ENCODE assay signal across 7 mouse cellular contexts in the genomic region with DNA sequence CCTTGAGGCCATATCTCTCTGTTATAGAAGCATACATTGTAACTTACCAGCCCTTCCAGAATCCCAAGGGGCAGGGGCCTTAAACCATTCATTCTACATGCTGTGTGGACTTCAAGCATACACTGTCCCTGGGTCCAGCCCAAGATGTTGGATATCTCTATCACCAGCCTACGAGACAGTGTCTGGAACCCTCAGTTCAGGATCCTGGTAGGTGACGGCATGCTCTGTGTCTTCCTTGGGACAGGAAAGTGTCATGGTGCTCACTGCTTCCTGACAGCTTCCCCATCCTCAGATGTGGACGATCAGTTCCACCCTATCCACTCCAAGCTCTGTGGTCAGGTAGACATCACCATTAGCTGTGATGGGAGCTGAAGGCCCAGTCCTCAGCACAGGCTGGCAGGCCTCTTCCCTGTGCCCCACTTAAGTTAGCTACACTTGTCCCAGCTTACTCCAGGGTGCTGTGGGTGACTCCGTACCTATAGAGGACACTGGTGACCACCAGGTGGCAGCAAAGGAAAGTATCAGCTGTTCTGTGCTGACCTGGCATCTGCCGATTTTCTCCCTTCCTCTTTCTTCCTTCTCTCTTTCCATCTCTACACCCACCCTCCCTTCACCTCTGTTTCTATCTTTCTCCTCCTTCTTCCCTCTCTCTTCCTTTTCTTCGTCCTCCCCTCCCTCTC. TPM values are rescaled to one million over a fixed set of nuclear protein-coding genes. Genes with fewer than 3 reads are reported as not detected.
DNase-seq lines count a peak whose midpoint lies in the region; TF ChIP-seq lines count a peak whose summit lies in the region.

No protein-coding gene starts in this region.

- intact Hi-C loops in gastrocnemius, adult 2 months (cut with DNase I) = loop anchor here (1.0 kb wide), 1 partner anchor 158 kb away; no protein-coding TSS in a partner anchor
- intact Hi-C loops in left cerebral cortex, adult 2 months (cut with DNase I) = loop anchor here (1.0 to 10.0 kb wide), 3 partner anchors 132 to 174 kb away; partner anchors contain the start of gene Adgra1

- TF ChIP-seq CTCF in gastrocnemius, adult 2 months (IDR thresholded peaks at IDR 0.05) = peak; percentile 88
- TF ChIP-seq CTCF in left cerebral cortex, adult 2 months (IDR thresholded peaks at IDR 0.05) = peak; percentile 94

- DNase-seq in adrenal gland, adult (ENCODE audit: inconsistent age in 2 of 2, low spot score in 1 of 2) = peak; percentile 73 to 91
- DNase-seq in cerebellum, postnatal 4 days (ENCODE audit: low spot score in 2 of 2) = peak; percentile 80 to 90
- peak; percentile 83 for DNase-seq in gastrocnemius, adult 2 months
- DNase-seq in induced T-regulatory cell, adult 2 months (ENCODE audit: low read depth) = peak; percentile 71
- peak; percentile 85 to 90 for DNase-seq in left cerebral cortex, adult 2 months (ENCODE audit: extremely low spot score in 1 of 2, low spot score in 2 of 2)
- DNase-seq in lung, postnatal 4 days = peak; percentile 42 to 76
- DNase-seq in right cerebral cortex, postnatal 36 days (ENCODE audit: low spot score in 2 of 2) = peak; percentile 75 to 76

- H3K27ac ChIP-seq in gastrocnemius, adult 2 months = no peak overlapping the region
- H3K27ac ChIP-seq in left cerebral cortex, adult 2 months = no peak overlapping the region

- H3K4me3 ChIP-seq in gastrocnemius, adult 2 months = no peak overlapping the region
- H3K4me3 ChIP-seq in left cerebral cortex, adult 2 months = no peak overlapping the region

RNA-seq across cellular contexts. Expression of gene Cfap46, which starts 19.7 kb away (rescaled TPM):
- under 1 TPM in 1 of 2 experiments, not detected in 1; 0.28 TPM for total RNA-seq in gastrocnemius, adult 2 months (2021)
- 1 to 10 TPM; 3.6 to 5.1 TPM for total RNA-seq in left cerebral cortex, adult 2 months (2021)
